Mouse (Mus musculus): ENCODE measurements at regions not wholly inside any gene's neighbourhood (a gene's known extent, or its start where the extent isn't known, plus 50 kb on each side); places are given as distances from the start of the nearest gene placed in this dataset.

- no peak for TF ChIP-seq CTCF (IDR thresholded peaks at IDR 0.05; ENCODE audit: low read depth, low read length)
- no peak for TF ChIP-seq POLR2A (IDR thresholded peaks at IDR 0.05; ENCODE audit: borderline replicate concordance, low read depth, low read length)
These were observed 62.2 kb upstream of the Cachd1 start for GRCm38 (mm10) chr4:100714240-100714639.

Data from bone marrow macrophage, adult 2 months (primary cell).